In genomic region chr9:83575403-83575802, GRCm38 (mm10) we compare ENCODE assay signal across 20 mouse cellular contexts. TPM values are rescaled to one million over a fixed set of nuclear protein-coding genes. Genes with fewer than 3 reads are reported as not detected.
DNase-seq lines count a peak whose midpoint lies in the region; ATAC-seq and TF ChIP-seq lines count a peak whose summit lies in the region.
"Had no signal": no experiment of that assay in that cellular context is flagged by ENCODE, and none has a peak within 500 bp of the region (broad histone marks: within the 10 kb centered on the region; RNA-seq: fewer than 3 reads in every experiment).

No protein-coding gene starts in this region.

- H3K27ac ChIP-seq in intestine, postnatal 0 days (ENCODE audit: low read depth, low read length) = peak overlapping the region; percentile 30; the same call in 1 of the 2 replicates
- H3K27ac ChIP-seq in intestine, embryonic 15.5 days = no peak overlapping the region
- no peak overlapping the region for H3K27ac ChIP-seq in midbrain, embryonic 14.5 days (replicated peaks; ENCODE audit: low read depth, low read length)
- H3K27ac ChIP-seq in midbrain, postnatal 0 days (ENCODE audit: low read depth, low read length) = no peak overlapping the region
- H3K27ac ChIP-seq in brown adipose tissue, adult 24 weeks (replicated peaks; ENCODE audit: low read depth, low read length) = peak overlapping the region; percentile 69
- peak overlapping the region; percentile 60; the same call in 1 of the 2 replicates for H3K27ac ChIP-seq in olfactory bulb, adult 2 months (ENCODE audit: insufficient read depth, low read depth, low read length)
- H3K27ac ChIP-seq in cerebellum, adult 2 months (ENCODE audit: insufficient read depth, low read length) = no peak overlapping the region
- H3K27ac ChIP-seq: embryonic facial prominence, embryonic 10.5 days; forebrain, embryonic 10.5 days; hindbrain, embryonic 13.5 days; hindbrain, postnatal 0 days had no signal

- H3K4me3 ChIP-seq in intestine, postnatal 0 days (ENCODE audit: low read depth, low read length) = no peak overlapping the region
- no peak overlapping the region for H3K4me3 ChIP-seq in intestine, embryonic 15.5 days (replicated peaks)
- no peak overlapping the region for H3K4me3 ChIP-seq in midbrain, embryonic 14.5 days (replicated peaks; ENCODE audit: low read depth, low read length)
- no peak overlapping the region for H3K4me3 ChIP-seq in midbrain, postnatal 0 days (ENCODE audit: low read depth, low read length)
- no peak overlapping the region for H3K4me3 ChIP-seq in brown adipose tissue, adult 24 weeks (ENCODE audit: insufficient read depth, low read depth, low read length)
- H3K4me3 ChIP-seq in olfactory bulb, adult 2 months (ENCODE audit: insufficient read depth, low read depth, low read length) = no peak overlapping the region
- no peak overlapping the region for H3K4me3 ChIP-seq in cerebellum, adult 2 months (replicated peaks; ENCODE audit: insufficient read depth, low read depth, low read length)
- H3K4me3 ChIP-seq: embryonic facial prominence, embryonic 10.5 days; erythroblast, embryonic 14.5 days; forebrain, embryonic 10.5 days; hindbrain, embryonic 13.5 days had no signal

- no peak overlapping the region for H3K4me2 ChIP-seq in intestine, postnatal 0 days (replicated peaks; ENCODE audit: low read depth)
- no peak overlapping the region for H3K4me2 ChIP-seq in intestine, embryonic 15.5 days (replicated peaks)
- H3K4me2 ChIP-seq in midbrain, embryonic 14.5 days (ENCODE audit: low read length) = no peak overlapping the region
- no peak overlapping the region for H3K4me2 ChIP-seq in midbrain, postnatal 0 days (ENCODE audit: low read depth, low read length, poor library complexity, severe bottlenecking)
- H3K4me2 ChIP-seq: hindbrain, embryonic 13.5 days had no signal

- no peak for TF ChIP-seq CTCF in intestine, postnatal 0 days (IDR thresholded peaks at IDR 0.05; ENCODE audit: low read depth)
- no peak for TF ChIP-seq CTCF in midbrain, postnatal 0 days (IDR thresholded peaks at IDR 0.05)
- no peak for TF ChIP-seq CTCF in olfactory bulb, adult 2 months (IDR thresholded peaks at IDR 0.05; ENCODE audit: insufficient read depth, low read depth, low read length)
- no peak for TF ChIP-seq CTCF in cerebellum, adult 2 months (IDR thresholded peaks at IDR 0.05; ENCODE audit: borderline replicate concordance, insufficient read depth, low read depth, low read length)

- ATAC-seq in intestine, postnatal 0 days = peak; percentile 42
- ATAC-seq in intestine, embryonic 15.5 days = no peak
- ATAC-seq in midbrain, embryonic 14.5 days (ENCODE audit: low FRiP score, low TSS enrichment) = no peak
- no peak for ATAC-seq in midbrain, postnatal 0 days (ENCODE audit: low FRiP score)
- ATAC-seq: forebrain, embryonic 14.5 days; hindbrain, postnatal 0 days had no signal

- H3K9me3 ChIP-seq in intestine, postnatal 0 days (ENCODE audit: control insufficient read depth) = no peaks in the 10 kb centered on the region
- no peaks in the 10 kb centered on the region for H3K9me3 ChIP-seq in intestine, embryonic 15.5 days
- H3K9me3 ChIP-seq in midbrain, embryonic 14.5 days (ENCODE audit: control insufficient read depth, low read length) = no peaks in the 10 kb centered on the region
- no peaks in the 10 kb centered on the region for H3K9me3 ChIP-seq in midbrain, postnatal 0 days (ENCODE audit: low read length)
- H3K9me3 ChIP-seq: embryonic facial prominence, embryonic 10.5 days; forebrain, embryonic 10.5 days; hindbrain, embryonic 13.5 days had no signal

- no peak for TF ChIP-seq POLR2A in olfactory bulb, adult 2 months (IDR thresholded peaks at IDR 0.05; ENCODE audit: insufficient read depth, low read depth, low read length)
- no peak for TF ChIP-seq POLR2A in cerebellum, adult 2 months (IDR thresholded peaks at IDR 0.05; ENCODE audit: borderline replicate concordance, insufficient read depth, low read length)

- 0 out of 2 replicates have a peak, but pooled peaks cover 3% of the 10 kb centered on the region for H3K36me3 ChIP-seq in intestine, postnatal 0 days (ENCODE audit: control insufficient read depth, insufficient read depth)
- no peaks in the 10 kb centered on the region for H3K36me3 ChIP-seq in intestine, embryonic 15.5 days
- H3K36me3 ChIP-seq in midbrain, embryonic 14.5 days (ENCODE audit: control insufficient read depth, insufficient read depth, low read length) = no peaks in the 10 kb centered on the region
- no peaks in the 10 kb centered on the region for H3K36me3 ChIP-seq in midbrain, postnatal 0 days (ENCODE audit: insufficient read depth, low read length)
- H3K36me3 ChIP-seq: embryonic facial prominence, embryonic 10.5 days; forebrain, embryonic 10.5 days; hindbrain, embryonic 13.5 days had no signal

- 62% methylated on average over 4 of the region's 4 CpGs for WGBS in intestine, postnatal 0 days
- WGBS in intestine, embryonic 15.5 days = 76% methylated on average over 4 of the region's 4 CpGs
- WGBS in midbrain, embryonic 14.5 days = 92% methylated on average over 4 of the region's 4 CpGs
- WGBS in midbrain, postnatal 0 days = 90% methylated on average over 4 of the region's 4 CpGs
- WGBS in olfactory bulb, adult 2 months = 89% methylated on average over 4 of the region's 4 CpGs
- 94% methylated on average over 4 of the region's 4 CpGs for WGBS in cerebellum, adult 2 months

- peaks cover 12% of the 10 kb centered on the region; the same call in 1 of the 2 replicates for H3K4me1 ChIP-seq in intestine, postnatal 0 days (replicated peaks; ENCODE audit: control insufficient read depth, insufficient read depth, low read length)
- peaks cover 11% of the 10 kb centered on the region for H3K4me1 ChIP-seq in intestine, embryonic 15.5 days (replicated peaks)
- H3K4me1 ChIP-seq in midbrain, embryonic 14.5 days (ENCODE audit: control insufficient read depth, insufficient read depth, low read length) = no peaks in the 10 kb centered on the region; the same call in 1 of the 2 replicates
- H3K4me1 ChIP-seq in midbrain, postnatal 0 days (ENCODE audit: insufficient read depth, low read length) = no peaks in the 10 kb centered on the region
- H3K4me1 ChIP-seq in brown adipose tissue, adult 24 weeks (ENCODE audit: control insufficient read depth, insufficient read depth, insufficient read length, low read length) = peaks cover 18% of the 10 kb centered on the region
- peaks cover 23% of the 10 kb centered on the region for H3K4me1 ChIP-seq in olfactory bulb, adult 2 months (ENCODE audit: control insufficient read depth, insufficient read depth, low read length)
- no peaks in the 10 kb centered on the region for H3K4me1 ChIP-seq in cerebellum, adult 2 months (ENCODE audit: control insufficient read depth, insufficient read depth, low read length)

- H3K27me3 ChIP-seq in intestine, postnatal 0 days (replicated peaks; ENCODE audit: control insufficient read depth, insufficient read depth, low read length) = no peaks in the 10 kb centered on the region
- no peaks in the 10 kb centered on the region for H3K27me3 ChIP-seq in intestine, embryonic 15.5 days (replicated peaks)
- H3K27me3 ChIP-seq in midbrain, embryonic 14.5 days (ENCODE audit: control insufficient read depth, insufficient read depth, low read length) = no peaks in the 10 kb centered on the region
- H3K27me3 ChIP-seq in midbrain, postnatal 0 days (ENCODE audit: insufficient read depth, low read length) = no peaks in the 10 kb centered on the region
- H3K27me3 ChIP-seq in cerebellum, adult 2 months (ENCODE audit: control insufficient read depth, insufficient read depth, low read length) = no peaks in the 10 kb centered on the region
- H3K27me3 ChIP-seq: hindbrain, embryonic 13.5 days had no signal

- H3K9ac ChIP-seq in intestine, postnatal 0 days (ENCODE audit: low read depth, low read length) = no peak overlapping the region
- H3K9ac ChIP-seq in intestine, embryonic 15.5 days = no peak overlapping the region
- 0 out of 2 replicates have a peak overlapping the region, but pooled peaks have one; percentile 1 for H3K9ac ChIP-seq in midbrain, embryonic 14.5 days (replicated peaks; ENCODE audit: low read length)
- no peak overlapping the region for H3K9ac ChIP-seq in midbrain, postnatal 0 days (replicated peaks; ENCODE audit: low read length, poor library complexity, severe bottlenecking)
- H3K9ac ChIP-seq: hindbrain, embryonic 13.5 days had no signal

- no peak for DNase-seq in midbrain, embryonic 14.5 days
- no peak for DNase-seq in midbrain, postnatal 0 days (ENCODE audit: low spot score)
- DNase-seq in right cerebral cortex, postnatal 4 days = no peak
- DNase-seq in cerebellum, adult 2 months = no peak
- DNase-seq: adrenal gland, adult 2 months; adrenal gland, postnatal 36 days; cerebellum, adult 11-12 months; cerebellum, postnatal 10 days; gastrocnemius, postnatal 36 days; heart, postnatal 14 days had no signal

RNA-seq across cellular contexts. Expression of gene Sh3bgrl2, which starts 27.3 kb away (rescaled TPM):
- polyA plus RNA-seq in intestine, postnatal 0 days (2015; fragmentation: Nextera tagmentation; extraction: Ambion mirVana) = 19.1 and 21.7 TPM in 2 replicates
- polyA plus RNA-seq in intestine, embryonic 15.5 days (2015; fragmentation: Nextera tagmentation; extraction: Ambion mirVana) = 18.0 and 20.8 TPM in 2 replicates
- polyA plus RNA-seq in midbrain, embryonic 14.5 days (2014; fragmentation: Nextera tagmentation; extraction: Ambion mirVana) = 10.7 and 11.3 TPM in 2 replicates
- total RNA-seq in midbrain, postnatal 0 days (2014; rRNA removed) = 10.6 and 13.2 TPM in 2 replicates
- polyA plus RNA-seq in midbrain, postnatal 0 days (2015; fragmentation: Nextera tagmentation; extraction: Ambion mirVana) = 6.3 TPM in 2 replicates
- polyA plus RNA-seq in brown adipose tissue, adult 24 weeks (2012; ENCODE audit: insufficient read depth, insufficient read length, missing spikeins) = 7.2 and 8.0 TPM in 2 replicates
- polyA plus RNA-seq in olfactory bulb, adult 2 months (2012; ENCODE audit: insufficient read depth, insufficient read length, low replicate concordance, missing spikeins) = not detected in 2 replicates
- polyA plus RNA-seq in cerebellum, adult 2 months (2012; rRNA removed) = 29.1 and 29.9 TPM in 2 replicates

Comparison
In these comparisons a context has a peak if more than half of its experiments do, and no peak if none do; other contexts are left out.
1. H3K27ac ChIP-seq: peak in intestine, postnatal 0 days (single experiment), brown adipose tissue, adult 24 weeks (single experiment) and olfactory bulb, adult 2 months (single experiment); none in intestine, embryonic 15.5 days (single experiment), midbrain, embryonic 14.5 days (single experiment), midbrain, postnatal 0 days (single experiment) and cerebellum, adult 2 months (single experiment).